Mouse (Mus musculus) heart, postnatal 0 days (tissue): ENCODE results near the gene Tenm3. TPM values are rescaled to one million over a fixed set of nuclear protein-coding genes. Genes with fewer than 3 reads are reported as not detected.
A peak's percentile ranks its signal among the peaks of the same experiment; 100 is the strongest.

ENCODE experiments used
- ATAC-seq: fragments of 200-750 bp; cut with Nextera tagmentation; 2 replicates; pipeline ENCODE4 v1.8.0; 2017; ENCODE audit warnings: low read depth, moderate number of reproducible peaks, moderate library complexity; ENCODE audit not compliant: insufficient read depth
- DNase-seq: peaks from one replicate; pipeline ENCODE4 v3.0.0-alpha.2; 2016; ENCODE audit warnings: low spot score
- H3K27ac ChIP-seq: fragments of 300-500 bp; sonication (generic); 2 replicates; pipeline ENCODE4 v1.5.1; 2014; ENCODE audit warnings: low read depth, mild to moderate bottlenecking
- H3K27me3 ChIP-seq: fragments of 300-500 bp; sonication (generic); 2 replicates; pipeline ENCODE4 v1.6.1; 2014; ENCODE audit warnings: low read length, mixed read lengths; ENCODE audit not compliant: control insufficient read depth, insufficient read depth
- H3K36me3 ChIP-seq: fragments of 300-500 bp; sonication (generic); replicated peaks from 2 replicates; pipeline ENCODE4 v1.6.1; 2014; ENCODE audit warnings: low read length, mixed read lengths; ENCODE audit not compliant: control insufficient read depth, insufficient read depth
- H3K4me1 ChIP-seq: fragments of 300-500 bp; sonication (generic); 2 replicates; pipeline ENCODE4 v1.6.1; 2014; ENCODE audit warnings: antibody characterized with exemption; ENCODE audit not compliant: control insufficient read depth, insufficient read depth
- H3K4me2 ChIP-seq: fragments of 300-500 bp; sonication (generic); 2 replicates; pipeline ENCODE4 v1.6.1; 2014; ENCODE audit warnings: low read depth, mild to moderate bottlenecking, low read length, moderate library complexity
- H3K4me3 ChIP-seq: fragments of 300-500 bp; sonication (generic); 2 replicates; pipeline ENCODE4 v1.5.1; 2014; ENCODE audit warnings: low read depth, low read length
- H3K9ac ChIP-seq: fragments of 300-500 bp; sonication (generic); replicated peaks from 2 replicates; pipeline ENCODE4 v1.6.1; 2014; ENCODE audit warnings: low read depth, low read length, mixed read lengths
- H3K9me3 ChIP-seq: fragments of 300-500 bp; sonication (generic); replicated peaks from 2 replicates; pipeline ENCODE4 v1.6.1; 2016; ENCODE audit warnings: low read length; ENCODE audit not compliant: control insufficient read depth
- CTCF ChIP-seq: IDR thresholded peaks from 2 replicates; pipeline ENCODE4 v1.5.1; 2016; ENCODE audit warnings: antibody characterized with exemption, control low read depth, low read depth
- EP300 ChIP-seq: IDR thresholded peaks from 2 replicates; pipeline ENCODE4 v1.6.1; 2016; ENCODE audit warnings: antibody characterized with exemption, low read depth
- WGBS: fragments of 180-500 bp; shearing (Covaris S2); extraction: QIAGEN DNeasy Blood & Tissue Kit; methylation state at CpG from one replicate; pipeline ENCODE4 v1.1.7; 2014; 5-methylcytosine and 5-hydroxymethylcytosine counted together
- polyA plus RNA-seq: library from polyadenylated mRNA; unstranded; fragments of >200 nt; fragmentation: Nextera tagmentation; extraction: Ambion mirVana; gene quantifications from 2 replicates; pipeline ENCODE4 v1.2.1, GENCODE M21; 2015
- total RNA-seq: library from RNA; depleted of rRNA; stranded (reverse); fragments of >200 nt; gene quantifications from 2 replicates; pipeline ENCODE4 v1.2.3, GENCODE M21; 2014; ENCODE audit warnings: low replicate concordance

The Tenm3 gene
- total and polyA plus RNA-seq, 2 experiments from 2014 or later: 1.6 to 17.2 TPM

GRCm38 (mm10) chr8:48530916-48531570 is 312.7 kb downstream of the Tenm3 start:
- Histone ChIP-seq H3K9ac (no peak overlapping the region), H3K27me3 (no peaks in the 10 kb centered on the region), H3K4me1 (no peaks in the 10 kb centered on the region), H3K27ac (no peak overlapping the region), H3K4me2 (no peak overlapping the region), H3K36me3 (no peaks in the 10 kb centered on the region), H3K4me3 (no peak overlapping the region), H3K9me3 (no peaks in the 10 kb centered on the region)
- no peak for TF ChIP-seq EP300
- no peak for TF ChIP-seq CTCF
- 80% methylated on average over 11 of the region's 11 CpGs for WGBS
- no peak for DNase-seq
- no peak for ATAC-seq

GRCm38 (mm10) chr8:48527418-48527817 is 316.3 kb downstream of the Tenm3 start:
- Histone ChIP-seq H3K36me3 (no peaks in the 10 kb centered on the region), H3K4me3 (no peak overlapping the region), H3K4me2 (no peak overlapping the region), H3K4me1 (no peaks in the 10 kb centered on the region), H3K27me3 (no peaks in the 10 kb centered on the region), H3K27ac (no peak overlapping the region), H3K9me3 (no peaks in the 10 kb centered on the region), H3K9ac (no peak overlapping the region)
- TF ChIP-seq EP300 (no peak), CTCF (peak; percentile 45)
- ATAC-seq (no peak), DNase-seq (peak; percentile 76)
- 12% methylated on average over 6 of the region's 6 CpGs for WGBS

- Histone ChIP-seq H3K4me1 (no peaks in the 10 kb centered on the region), H3K36me3 (no peaks in the 10 kb centered on the region), H3K27ac (no peak overlapping the region), H3K9me3 (no peaks in the 10 kb centered on the region), H3K9ac (no peak overlapping the region), H3K4me3 (no peak overlapping the region), H3K4me2 (no peak overlapping the region), H3K27me3 (no peaks in the 10 kb centered on the region)
- TF ChIP-seq EP300: no peak
- TF ChIP-seq CTCF: no peak
- ATAC-seq: no peak
- WGBS: 93% methylated on average over 4 of the region's 4 CpGs
- no peak for DNase-seq
Observed at GRCm38 (mm10) chr8:48522536-48523123, 321.1 kb downstream of the Tenm3 start.

GRCm38 (mm10) chr8:48522004-48522403 is 321.7 kb downstream of the Tenm3 start:
- no peak overlapping the region for H3K27ac ChIP-seq
- no peaks in the 10 kb centered on the region for H3K4me1 ChIP-seq
- H3K4me3 ChIP-seq: no peak overlapping the region
- H3K36me3 ChIP-seq: no peaks in the 10 kb centered on the region
- no peak for TF ChIP-seq EP300
- no peak for TF ChIP-seq CTCF
- H3K9me3 ChIP-seq: no peaks in the 10 kb centered on the region
- ATAC-seq (no peak), DNase-seq (no peak)
- WGBS: 86% methylated on average over 8 of the region's 8 CpGs
- no peaks in the 10 kb centered on the region for H3K27me3 ChIP-seq
- no peak overlapping the region for H3K9ac ChIP-seq
- no peak overlapping the region for H3K4me2 ChIP-seq

GRCm38 (mm10) chr8:48517431-48517830 is 326.3 kb downstream of the Tenm3 start:
- Histone ChIP-seq H3K4me1 (no peaks in the 10 kb centered on the region), H3K27me3 (no peaks in the 10 kb centered on the region), H3K9me3 (no peaks in the 10 kb centered on the region), H3K4me3 (no peak overlapping the region), H3K27ac (no peak overlapping the region), H3K9ac (no peak overlapping the region), H3K4me2 (no peak overlapping the region), H3K36me3 (no peaks in the 10 kb centered on the region)
- DNase-seq (no peak), ATAC-seq (no peak)
- TF ChIP-seq CTCF: no peak
- no peak for TF ChIP-seq EP300

GRCm38 (mm10) chr8:48514230-48514629 is 329.5 kb downstream of the Tenm3 start:
- TF ChIP-seq EP300 (no peak), CTCF (no peak)
- Histone ChIP-seq H3K27ac (no peak overlapping the region), H3K9ac (no peak overlapping the region), H3K4me2 (no peak overlapping the region), H3K4me3 (no peak overlapping the region), H3K36me3 (no peaks in the 10 kb centered on the region), H3K4me1 (no peaks in the 10 kb centered on the region), H3K27me3 (no peaks in the 10 kb centered on the region), H3K9me3 (no peaks in the 10 kb centered on the region)
- WGBS: 87% methylated on average over 4 of the region's 4 CpGs
- ATAC-seq: no peak
- no peak for DNase-seq
